Mouse (Mus musculus) thymus, adult 2 months (tissue): ENCODE measurements around the gene Map3k14.

Source experiments
- CTCF ChIP-seq: fragments of 200-500 bp; IDR thresholded peaks from 2 replicates; pipeline ENCODE4 v1.5.1; 2012; ENCODE audit warnings: mild to moderate bottlenecking, control low read depth, low read length, moderate library complexity, borderline replicate concordance; ENCODE audit not compliant: control insufficient read depth, poor library complexity, insufficient read depth; ENCODE audit errors: extremely low read depth
- POLR2A ChIP-seq: fragments of 200-500 bp; IDR thresholded peaks from 2 replicates; pipeline ENCODE4 v1.6.1; 2012; ENCODE audit warnings: mild to moderate bottlenecking, low read length, control low read depth, moderate library complexity; ENCODE audit not compliant: control insufficient read depth, poor library complexity, insufficient read depth; ENCODE audit errors: extremely low read depth

DNA sequence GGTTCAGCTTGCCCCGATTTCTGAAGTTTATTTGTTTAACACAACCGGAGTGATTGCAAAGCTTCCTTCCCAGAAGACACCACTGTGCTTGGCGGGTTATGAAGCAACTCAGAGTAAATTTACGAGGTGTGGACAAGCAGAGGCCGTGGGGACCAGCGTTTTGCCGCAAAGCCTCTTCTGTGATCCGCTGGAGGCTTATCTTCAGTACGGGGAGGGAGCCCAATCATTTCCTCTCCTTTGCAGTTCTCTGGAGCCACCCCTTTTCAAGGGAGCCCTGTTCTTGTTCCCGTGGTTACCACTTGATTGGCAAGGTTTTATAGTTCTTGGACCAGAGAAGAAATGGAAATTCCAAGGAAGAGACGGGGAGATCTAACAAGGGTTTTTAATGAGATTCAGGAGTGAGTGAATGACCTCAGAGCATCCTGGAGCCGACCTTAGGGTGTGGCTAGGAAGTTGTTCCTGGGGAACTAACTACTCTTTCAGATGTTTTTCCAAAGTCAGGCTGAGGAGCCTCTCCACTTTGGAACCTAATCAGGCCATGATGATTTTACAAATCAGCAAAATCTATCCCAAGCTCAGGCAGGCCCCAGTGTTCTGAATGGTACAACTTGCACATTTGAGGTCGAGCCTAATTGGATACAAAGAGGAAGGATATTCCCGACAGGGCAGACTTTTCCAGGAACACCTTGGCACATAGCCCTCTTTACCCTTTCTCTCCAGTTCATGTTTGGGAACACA, 25.0 kb upstream of the Map3k14 start:
- TF ChIP-seq POLR2A (no peak), CTCF (no peak)
